Mouse (Mus musculus) embryonic fibroblast, embryonic 13.5 days (primary cell): Measurements from ENCODE around the gene Ovol2.

ENCODE experiments used
- CTCF ChIP-seq: IDR thresholded peaks from 2 replicates; pipeline ENCODE4 v1.5.1; 2011; ENCODE audit warnings: mild to moderate bottlenecking, control low read depth, low read length, moderate library complexity, borderline replicate concordance; ENCODE audit not compliant: insufficient read depth
- POLR2A ChIP-seq: IDR thresholded peaks from 2 replicates; pipeline ENCODE4 v1.6.1; 2011; ENCODE audit warnings: low read depth, mild to moderate bottlenecking, control low read depth, low read length, moderate library complexity

GRCm38 (mm10) chr2:144343158-144343557, 11.2 kb upstream of the Ovol2 start:
- TF ChIP-seq CTCF (no peak), POLR2A (no peak)
